Mouse (Mus musculus) embryonic fibroblast, embryonic 13.5 days (primary cell): ENCODE results near the gene Ehbp1l1. TPM values are rescaled to one million over a fixed set of nuclear protein-coding genes. Genes with fewer than 3 reads are reported as not detected.

Experiments
- H3K27ac ChIP-seq: 2 replicates; pipeline ENCODE4 v1.5.1; 2012; ENCODE audit warnings: low read length, control low read depth, inconsistent platforms; ENCODE audit not compliant: insufficient read depth
- H3K4me1 ChIP-seq: 2 replicates; pipeline ENCODE4 v1.6.1; 2011; ENCODE audit warnings: low read length; ENCODE audit not compliant: control insufficient read depth, insufficient read depth
- H3K4me3 ChIP-seq: 2 replicates; pipeline ENCODE4 v1.5.1; 2011; ENCODE audit warnings: mild to moderate bottlenecking, control low read depth, low read length; ENCODE audit not compliant: insufficient read depth
- CTCF ChIP-seq: IDR thresholded peaks from 2 replicates; pipeline ENCODE4 v1.5.1; 2011; ENCODE audit warnings: mild to moderate bottlenecking, control low read depth, low read length, moderate library complexity, borderline replicate concordance; ENCODE audit not compliant: insufficient read depth
- POLR2A ChIP-seq: IDR thresholded peaks from 2 replicates; pipeline ENCODE4 v1.6.1; 2011; ENCODE audit warnings: low read depth, mild to moderate bottlenecking, control low read depth, low read length, moderate library complexity
- polyA plus RNA-seq: library from polyadenylated mRNA; stranded (reverse); fragments of >200 nt; gene quantifications from 2 replicates; pipeline ENCODE4 v1.2.4, GENCODE M21; 2011; ENCODE audit warnings: low read depth; ENCODE audit not compliant: missing spikeins, insufficient read length

Ehbp1l1 gene
- polyA plus RNA-seq, 1 experiment: 62.8 TPM

- Histone ChIP-seq H3K27ac (no peak overlapping the region), H3K4me1 (peaks cover 11% of the 10 kb centered on the region; the same call in 1 of the 2 replicates), H3K4me3 (no peak overlapping the region)
- TF ChIP-seq CTCF (no peak), POLR2A (no peak)
Measured at GRCm38 (mm10) chr19:5660942-5661751, 65.0 kb downstream of the Ehbp1l1 start.

Other genes starting within 250 kb of the Ehbp1l1 start
- 21.8 and 27.1 TPM in 2 replicates for gene Mus81, start 237.9 kb downstream of the Ehbp1l1 start, polyA plus RNA-seq
- 1,890 and 1,995 TPM in 2 replicates for gene Cfl1, start 235.9 kb downstream of the Ehbp1l1 start, polyA plus RNA-seq
- gene 1700020D05Rik, start 222.5 kb downstream of the Ehbp1l1 start, polyA plus RNA-seq: 0.97 and 1.4 TPM in 2 replicates
- gene Snx32, start 215.8 kb downstream of the Ehbp1l1 start, polyA plus RNA-seq: 8.7 and 18.4 TPM in 2 replicates
- gene Ovol1, start 165.7 kb downstream of the Ehbp1l1 start, polyA plus RNA-seq: not detected in 2 replicates
- gene Ap5b1, start 158.3 kb downstream of the Ehbp1l1 start, polyA plus RNA-seq: 3.1 and 3.2 TPM in 2 replicates
- 36.9 and 38.5 TPM in 2 replicates for gene Rnaseh2c, start 124.4 kb downstream of the Ehbp1l1 start, polyA plus RNA-seq
- 41.4 and 46.4 TPM in 2 replicates for gene Kat5, start 116.1 kb downstream of the Ehbp1l1 start, polyA plus RNA-seq
- 53.6 and 62.3 TPM in 2 replicates for gene Rela, start 88.8 kb downstream of the Ehbp1l1 start, polyA plus RNA-seq
- gene Sipa1, start 62.6 kb downstream of the Ehbp1l1 start, polyA plus RNA-seq: 16.7 and 19.1 TPM in 2 replicates
- gene Map3k11, start 37.6 kb downstream of the Ehbp1l1 start, polyA plus RNA-seq: 9.3 and 14.2 TPM in 2 replicates
- gene Pcnx3, start 37.4 kb downstream of the Ehbp1l1 start, polyA plus RNA-seq: 43.0 and 48.4 TPM in 2 replicates
- not detected in 2 replicates for gene Kcnk7, start 21.9 kb downstream of the Ehbp1l1 start, polyA plus RNA-seq
- gene Fam89b, start 3.3 kb upstream of the Ehbp1l1 start, polyA plus RNA-seq: 51.3 and 54.8 TPM in 2 replicates
- 119 and 136 TPM in 2 replicates for gene Ltbp3, start 14.6 kb upstream of the Ehbp1l1 start, polyA plus RNA-seq
- 78.4 and 83.1 TPM in 2 replicates for gene Scyl1, start 45.1 kb upstream of the Ehbp1l1 start, polyA plus RNA-seq
- gene Frmd8, start 149.0 kb upstream of the Ehbp1l1 start, polyA plus RNA-seq: 24.9 and 35.7 TPM in 2 replicates
- 1.3 and 3.5 TPM in 2 replicates for gene Slc25a45, start 151.5 kb upstream of the Ehbp1l1 start, polyA plus RNA-seq
- 0.60 and 1.5 TPM in 2 replicates for gene Tigd3, start 167.8 kb upstream of the Ehbp1l1 start, polyA plus RNA-seq
- gene Dpf2, start 186.7 kb upstream of the Ehbp1l1 start, polyA plus RNA-seq: 94.7 and 135 TPM in 2 replicates
- 10.4 and 12.1 TPM in 2 replicates for gene Cdc42ep2, start 198.5 kb upstream of the Ehbp1l1 start, polyA plus RNA-seq
- gene Pola2, start 237.9 kb upstream of the Ehbp1l1 start, polyA plus RNA-seq: 19.7 and 29.7 TPM in 2 replicates